Mouse (Mus musculus): ENCODE results near the gene Trim58. TPM values are rescaled to one million over a fixed set of nuclear protein-coding genes. Genes with fewer than 3 reads are reported as not detected.
A peak's percentile ranks its signal among the peaks of the same experiment; 100 is the strongest.

The Trim58 gene
- polyA plus RNA-seq, 1 experiment from 2014 or later = not detected

GRCm38 (mm10) chr11:58636376-58636977 is 3.8 kb upstream of the Trim58 start:
- H3K4me1 ChIP-seq (ENCODE audit: control insufficient read depth, insufficient read depth, low read length) = peaks cover 5% of the 10 kb centered on the region; the same call in 1 of the 2 replicates
- H3K36me3 ChIP-seq (ENCODE audit: control insufficient read depth, insufficient read depth, low read length) = no peaks in the 10 kb centered on the region
- no peak overlapping the region for H3K9ac ChIP-seq (ENCODE audit: low read length)
- H3K4me2 ChIP-seq (ENCODE audit: low read length) = no peak overlapping the region
- no peaks in the 10 kb centered on the region for H3K9me3 ChIP-seq (replicated peaks; ENCODE audit: control insufficient read depth, low read length)
- peaks cover 9% of the 10 kb centered on the region; the same call in 1 of the 2 replicates for H3K27me3 ChIP-seq (replicated peaks; ENCODE audit: control insufficient read depth, insufficient read depth, low read length)
- no peak overlapping the region for H3K27ac ChIP-seq (ENCODE audit: low read depth, low read length)
- 20% methylated on average over 4 of the region's 4 CpGs for WGBS
- H3K4me3 ChIP-seq (ENCODE audit: low read depth, low read length) = no peak overlapping the region
- DNase-seq (ENCODE audit: low spot score) (peak; percentile 64), ATAC-seq (no peak; the same call in 1 of the 2 replicates)

DNA sequence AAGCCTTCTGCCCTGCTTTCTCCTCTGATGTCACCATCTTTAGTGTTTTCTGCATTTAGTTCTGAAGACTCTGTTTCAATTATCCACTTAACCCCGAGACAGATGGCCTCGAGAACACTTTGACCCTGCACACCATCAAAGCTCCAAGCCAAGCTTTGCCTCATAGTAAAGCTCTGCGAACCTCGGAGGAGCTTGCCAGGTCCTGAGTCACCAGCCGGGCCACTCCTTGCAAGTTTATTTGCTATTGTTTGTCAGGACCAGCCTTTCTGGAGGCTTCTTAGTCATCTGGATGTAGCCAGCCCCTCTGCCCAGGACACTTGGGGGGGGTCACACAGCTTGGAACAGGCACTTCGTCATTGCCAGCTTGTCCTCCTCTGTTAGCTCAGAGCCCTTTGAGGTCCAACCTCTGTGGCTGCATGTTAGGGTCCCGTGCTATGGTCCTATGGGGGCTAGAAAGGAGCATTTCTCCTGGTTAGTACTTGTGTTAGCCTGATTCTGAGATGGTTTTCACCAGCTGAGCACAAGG is 2.0 kb upstream of the Trim58 start:
- Histone ChIP-seq H3K4me3 (ENCODE audit: low read depth, low read length) (no peak overlapping the region), H3K27me3 (replicated peaks; ENCODE audit: control insufficient read depth, insufficient read depth, low read length) (peaks cover 9% of the 10 kb centered on the region; the same call in 1 of the 2 replicates), H3K27ac (ENCODE audit: low read depth, low read length) (no peak overlapping the region), H3K4me2 (ENCODE audit: low read length) (no peak overlapping the region), H3K36me3 (ENCODE audit: control insufficient read depth, insufficient read depth, low read length) (no peaks in the 10 kb centered on the region), H3K9me3 (replicated peaks; ENCODE audit: control insufficient read depth, low read length) (no peaks in the 10 kb centered on the region), H3K9ac (ENCODE audit: low read length) (no peak overlapping the region), H3K4me1 (ENCODE audit: control insufficient read depth, insufficient read depth, low read length) (peaks cover 5% of the 10 kb centered on the region; the same call in 1 of the 2 replicates)
- DNase-seq (ENCODE audit: low spot score) (no peak), ATAC-seq (no peak)
- 69% methylated on average over 7 of the region's 7 CpGs for WGBS

GRCm38 (mm10) chr11:58641057-58641456 is 792 bp downstream of the Trim58 start:
- Histone ChIP-seq H3K27me3 (replicated peaks; ENCODE audit: control insufficient read depth, insufficient read depth, low read length) (peaks cover 9% of the 10 kb centered on the region; the same call in 1 of the 2 replicates), H3K4me2 (ENCODE audit: low read length) (peak overlapping the region; percentile 81), H3K4me1 (ENCODE audit: control insufficient read depth, insufficient read depth, low read length) (peaks cover 5% of the 10 kb centered on the region; the same call in 1 of the 2 replicates), H3K4me3 (ENCODE audit: low read depth, low read length) (peak overlapping the region; percentile 35; the same call in 1 of the 2 replicates), H3K36me3 (ENCODE audit: control insufficient read depth, insufficient read depth, low read length) (no peaks in the 10 kb centered on the region), H3K27ac (ENCODE audit: low read depth, low read length) (no peak overlapping the region), H3K9me3 (replicated peaks; ENCODE audit: control insufficient read depth, low read length) (no peaks in the 10 kb centered on the region), H3K9ac (ENCODE audit: low read length) (peak overlapping the region; percentile 58; the same call in 1 of the 2 replicates)
- no peak for ATAC-seq
- no peak for DNase-seq (ENCODE audit: low spot score)
- 28% methylated on average over 14 of the region's 14 CpGs for WGBS

- Histone ChIP-seq H3K9ac (ENCODE audit: low read length) (no peak overlapping the region), H3K36me3 (ENCODE audit: control insufficient read depth, insufficient read depth, low read length) (no peaks in the 10 kb centered on the region), H3K9me3 (replicated peaks; ENCODE audit: control insufficient read depth, low read length) (no peaks in the 10 kb centered on the region), H3K4me3 (ENCODE audit: low read depth, low read length) (no peak overlapping the region), H3K27me3 (replicated peaks; ENCODE audit: control insufficient read depth, insufficient read depth, low read length) (peaks cover 9% of the 10 kb centered on the region; the same call in 1 of the 2 replicates), H3K4me1 (ENCODE audit: control insufficient read depth, insufficient read depth, low read length) (peaks cover 5% of the 10 kb centered on the region; the same call in 1 of the 2 replicates), H3K27ac (ENCODE audit: low read depth, low read length) (no peak overlapping the region), H3K4me2 (ENCODE audit: low read length) (no peak overlapping the region)
- no peak for ATAC-seq
- 79% methylated on average over 13 of the region's 13 CpGs for WGBS
- no peak for DNase-seq (ENCODE audit: low spot score)
These were observed 1.5 kb downstream of the Trim58 start for GRCm38 (mm10) chr11:58641638-58642358.

GRCm38 (mm10) chr11:58643350-58643749 is 3.1 kb downstream of the Trim58 start:
- Histone ChIP-seq H3K4me3 (ENCODE audit: low read depth, low read length) (no peak overlapping the region), H3K9ac (ENCODE audit: low read length) (no peak overlapping the region), H3K4me1 (ENCODE audit: control insufficient read depth, insufficient read depth, low read length) (peaks cover 5% of the 10 kb centered on the region; the same call in 1 of the 2 replicates), H3K9me3 (replicated peaks; ENCODE audit: control insufficient read depth, low read length) (no peaks in the 10 kb centered on the region), H3K27me3 (replicated peaks; ENCODE audit: control insufficient read depth, insufficient read depth, low read length) (peaks cover 9% of the 10 kb centered on the region; the same call in 1 of the 2 replicates), H3K4me2 (ENCODE audit: low read length) (no peak overlapping the region), H3K36me3 (ENCODE audit: control insufficient read depth, insufficient read depth, low read length) (no peaks in the 10 kb centered on the region), H3K27ac (ENCODE audit: low read depth, low read length) (no peak overlapping the region)
- ATAC-seq (no peak), DNase-seq (ENCODE audit: low spot score) (peak; percentile 52)
- WGBS = 31% methylated on average over 6 of the region's 6 CpGs

DNA sequence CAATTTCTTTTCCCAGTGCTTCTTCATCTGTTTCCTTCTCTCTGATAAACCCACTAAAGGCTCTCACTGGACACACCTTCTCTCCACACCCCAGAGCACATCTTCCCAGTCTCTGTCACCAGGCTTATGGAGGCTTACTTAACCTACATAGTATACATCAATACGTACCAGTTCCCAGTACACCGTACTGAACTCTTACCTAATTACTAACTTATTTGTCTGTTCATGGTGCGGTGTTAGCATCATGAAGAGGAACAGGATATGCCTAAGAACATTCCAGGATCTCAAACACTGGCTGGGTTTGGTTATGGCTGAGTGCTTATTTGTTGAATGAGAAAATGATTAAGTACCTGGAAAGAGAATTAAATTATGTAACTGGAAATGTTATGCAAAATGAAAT is 14.9 kb downstream of the Trim58 start:
- WGBS = 89% methylated on average over 3 of the region's 3 CpGs
- ATAC-seq = no peak

GRCm38 (mm10) chr11:58658596-58658995 is 18.3 kb downstream of the Trim58 start, which contains the start of gene Olfr322:
Gene Olfr322, plus strand, starts transcription at chr11:58658782.
- WGBS = 90% methylated on average over 4 of the region's 4 CpGs
- Histone ChIP-seq H3K4me2 (ENCODE audit: low read length) (no peak within 1 kb of the TSS), H3K27me3 (replicated peaks; ENCODE audit: control insufficient read depth, insufficient read depth, low read length) (no peaks in the 10 kb centered on the region), H3K9me3 (replicated peaks; ENCODE audit: control insufficient read depth, low read length) (no peaks in the 10 kb centered on the region), H3K4me1 (ENCODE audit: control insufficient read depth, insufficient read depth, low read length) (no peaks in the 10 kb centered on the region), H3K4me3 (ENCODE audit: low read depth, low read length) (no peak within 1 kb of the TSS), H3K27ac (ENCODE audit: low read depth, low read length) (no peak within 1 kb of the TSS), H3K9ac (ENCODE audit: low read length) (no peak within 1 kb of the TSS), H3K36me3 (ENCODE audit: control insufficient read depth, insufficient read depth, low read length) (no peaks in the 10 kb centered on the region)
- ATAC-seq = no peak
- no peak for DNase-seq (ENCODE audit: low spot score)

More for the DNA sequence above, 14.9 kb downstream of the Trim58 start:
- Histone ChIP-seq H3K36me3 (ENCODE audit: control insufficient read depth, insufficient read depth, low read length) (no peaks in the 10 kb centered on the region), H3K27ac (ENCODE audit: low read depth, low read length) (no peak overlapping the region), H3K4me1 (ENCODE audit: control insufficient read depth, insufficient read depth, low read length) (no peaks in the 10 kb centered on the region), H3K9ac (ENCODE audit: low read length) (no peak overlapping the region), H3K9me3 (replicated peaks; ENCODE audit: control insufficient read depth, low read length) (no peaks in the 10 kb centered on the region), H3K4me3 (ENCODE audit: low read depth, low read length) (no peak overlapping the region), H3K27me3 (replicated peaks; ENCODE audit: control insufficient read depth, insufficient read depth, low read length) (no peaks in the 10 kb centered on the region), H3K4me2 (ENCODE audit: low read length) (no peak overlapping the region)
- DNase-seq (ENCODE audit: low spot score) = no peak

DNA sequence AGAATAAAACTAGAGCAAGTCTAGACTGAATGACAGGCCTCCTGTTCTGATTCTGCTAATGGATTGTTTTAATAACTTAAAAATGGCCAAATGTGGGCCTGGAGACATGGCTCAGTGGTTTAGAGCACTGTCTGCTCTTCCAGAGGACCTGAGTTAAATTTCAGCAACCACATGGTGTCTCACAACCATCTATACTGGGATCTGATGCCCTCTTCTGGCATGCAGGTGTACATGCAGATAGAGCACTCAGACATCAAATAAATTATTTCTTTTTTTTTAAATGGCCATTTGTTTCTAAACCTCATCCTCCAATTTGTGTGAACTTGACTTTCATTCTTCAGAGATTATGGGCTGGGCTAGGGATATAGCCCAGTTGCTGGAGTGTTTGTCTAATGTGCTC is 29.0 kb downstream of the Trim58 start:
- H3K27me3 ChIP-seq (replicated peaks; ENCODE audit: control insufficient read depth, insufficient read depth, low read length) = no peaks in the 10 kb centered on the region
- H3K4me3 ChIP-seq (ENCODE audit: low read depth, low read length) = no peak overlapping the region
- no peak overlapping the region for H3K9ac ChIP-seq (ENCODE audit: low read length)
- H3K4me1 ChIP-seq (ENCODE audit: control insufficient read depth, insufficient read depth, low read length) = no peaks in the 10 kb centered on the region
- H3K9me3 ChIP-seq (replicated peaks; ENCODE audit: control insufficient read depth, low read length) = no peaks in the 10 kb centered on the region
- H3K36me3 ChIP-seq (ENCODE audit: control insufficient read depth, insufficient read depth, low read length) = no peaks in the 10 kb centered on the region
- no peak for DNase-seq (ENCODE audit: low spot score)
- H3K4me2 ChIP-seq (ENCODE audit: low read length) = no peak overlapping the region
- no peak for ATAC-seq
- H3K27ac ChIP-seq (ENCODE audit: low read depth, low read length) = no peak overlapping the region

DNA sequence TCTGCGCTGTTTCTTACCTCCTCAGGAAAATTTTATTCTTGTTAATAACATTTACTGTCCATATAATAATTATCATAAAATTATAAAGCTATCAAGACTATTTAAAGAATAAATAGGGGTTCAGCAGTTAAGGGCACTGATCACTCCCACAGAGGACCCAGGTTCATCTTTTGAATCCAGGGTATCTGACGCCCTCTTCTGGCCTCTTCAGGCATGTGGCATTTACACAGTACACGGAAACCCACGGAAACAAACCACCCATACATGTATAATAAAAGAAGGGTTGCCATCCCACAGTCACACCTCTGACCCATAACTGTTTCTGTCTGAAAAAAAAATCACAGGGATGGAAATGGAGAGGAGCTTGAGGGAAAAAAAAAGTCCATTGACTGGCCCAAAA is 31.6 kb downstream of the Trim58 start:
- Histone ChIP-seq H3K4me3 (ENCODE audit: low read depth, low read length) (no peak overlapping the region), H3K4me1 (ENCODE audit: control insufficient read depth, insufficient read depth, low read length) (no peaks in the 10 kb centered on the region), H3K4me2 (ENCODE audit: low read length) (no peak overlapping the region), H3K36me3 (ENCODE audit: control insufficient read depth, insufficient read depth, low read length) (no peaks in the 10 kb centered on the region), H3K9ac (ENCODE audit: low read length) (no peak overlapping the region), H3K9me3 (replicated peaks; ENCODE audit: control insufficient read depth, low read length) (no peaks in the 10 kb centered on the region), H3K27ac (ENCODE audit: low read depth, low read length) (no peak overlapping the region), H3K27me3 (replicated peaks; ENCODE audit: control insufficient read depth, insufficient read depth, low read length) (no peaks in the 10 kb centered on the region)
- no peak for DNase-seq (ENCODE audit: low spot score)
- ATAC-seq = no peak
- 55% methylated on average over 4 of the region's 4 CpGs for WGBS

Measured in forebrain, embryonic 14.5 days (tissue).